In genomic region chr5:65005251-65005650, GRCm38 (mm10) we compare ENCODE assay signal across 16 mouse cellular contexts.
"Had no signal": no experiment of that assay in that cellular context is flagged by ENCODE, and none has a peak within 500 bp of the region (broad histone marks: within the 10 kb centered on the region; RNA-seq: fewer than 3 reads in every experiment).

No protein-coding gene starts in this region.

- H3K4me1 ChIP-seq: liver, embryonic 13.5 days; lung, embryonic 15.5 days had no signal

- H3K27me3 ChIP-seq: limb, embryonic 12.5 days; liver, embryonic 13.5 days; lung, embryonic 15.5 days; megakaryocyte, embryonic 14.5 days; neural tube, embryonic 13.5 days had no signal

- H3K27ac ChIP-seq: limb, embryonic 12.5 days; liver, embryonic 13.5 days; lung, embryonic 15.5 days; macrophage; stomach, postnatal 0 days had no signal

- DNase-seq: kidney, adult 8-10 months; kidney, postnatal 25 days; layer of hippocampus, adult 9-11 months; liver; liver, embryonic 13.5 days; lung, postnatal 14 days; right cerebral cortex, postnatal 25 days had no signal

- H3K4me2 ChIP-seq: limb, embryonic 12.5 days; liver, embryonic 13.5 days; lung, embryonic 15.5 days; neural tube, embryonic 13.5 days had no signal

- H3K4me3 ChIP-seq: limb, embryonic 12.5 days; liver, embryonic 13.5 days; lung, embryonic 15.5 days; megakaryocyte, embryonic 14.5 days; myocyte; neural tube, embryonic 13.5 days had no signal

- H3K9ac ChIP-seq: limb, embryonic 12.5 days; liver, embryonic 13.5 days; liver, postnatal 0 days; lung, embryonic 15.5 days; neural tube, embryonic 13.5 days had no signal

- H3K9me3 ChIP-seq: lung, embryonic 15.5 days; neural tube, embryonic 13.5 days had no signal

- ATAC-seq: intestine, postnatal 0 days; liver, postnatal 0 days had no signal

- H3K36me3 ChIP-seq: neural tube, embryonic 13.5 days had no signal
